Mouse (Mus musculus) macrophage (primary cell): ENCODE results near the gene N6amt1. TPM values are rescaled to one million over a fixed set of nuclear protein-coding genes. Genes with fewer than 3 reads are reported as not detected.
A peak's percentile ranks its signal among the peaks of the same experiment; 100 is the strongest.

Experiments used
- H3K27ac ChIP-seq: fragments of 350-480 bp; formaldehyde crosslinking; 2 replicates; pipeline ENCODE4 v1.9.0; 2021
- H3K36me3 ChIP-seq: fragments of 350-480 bp; formaldehyde crosslinking; 2 replicates; pipeline ENCODE4 v1.9.0; 2021; ENCODE audit errors: inconsistent target
- H3K4me3 ChIP-seq: fragments of 350-480 bp; formaldehyde crosslinking; 2 replicates; pipeline ENCODE4 v1.9.0; 2021; ENCODE audit errors: inconsistent target
- H3K79me2 ChIP-seq: fragments of 350-480 bp; formaldehyde crosslinking; 2 replicates; pipeline ENCODE4 v1.9.0; 2021; ENCODE audit errors: inconsistent target
- WGBS: methylation state at CpG from one replicate; pipeline ENCODE4 v1.1.7; 2026; ENCODE audit warnings: inconsistent platforms; ENCODE audit not compliant: missing documents; 5-methylcytosine and 5-hydroxymethylcytosine counted together
- polyA plus RNA-seq: library from polyadenylated mRNA; stranded (reverse); fragments of 250-400 nt; gene quantifications from 3 replicates; pipeline ENCODE4 v1.2.4, GENCODE M21; 2018; ENCODE audit warnings: inconsistent platforms

The N6amt1 gene
- polyA plus RNA-seq, 1 experiment from 2014 or later: 35.2 TPM

GRCm38 (mm10) chr16:87351386-87352105 is 2.4 kb upstream of the N6amt1 start:
- no peak overlapping the region for H3K4me3 ChIP-seq
- no peaks in the 10 kb centered on the region for H3K36me3 ChIP-seq
- 91% methylated on average over 5 of the region's 5 CpGs for WGBS
- H3K27ac ChIP-seq: no peak overlapping the region
- H3K79me2 ChIP-seq: no peaks in the 10 kb centered on the region

DNA sequence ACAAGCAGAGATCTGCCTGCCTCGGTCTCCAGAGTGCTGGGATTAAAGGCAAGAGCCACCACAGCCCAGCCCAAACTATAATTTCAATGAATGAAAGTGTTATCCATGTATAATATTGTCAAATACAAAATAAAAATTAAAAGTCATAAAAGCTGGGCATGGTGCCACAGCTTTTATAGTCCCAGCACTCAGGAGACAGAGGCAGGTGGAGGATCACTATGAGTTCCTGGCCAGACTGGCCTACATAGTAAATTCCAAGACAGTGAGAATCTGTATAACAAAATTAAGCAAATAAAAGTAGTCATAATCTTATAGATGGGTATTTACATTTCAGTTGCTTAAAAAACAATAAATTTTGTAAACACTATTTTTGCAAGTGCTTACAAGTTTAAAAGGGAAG is 380 bp upstream of the N6amt1 start:
- peak overlapping the region; percentile 33; the same call in 1 of the 2 replicates for H3K27ac ChIP-seq
- H3K36me3 ChIP-seq: no peaks in the 10 kb centered on the region
- 100% methylated on average over 1 of the region's 1 CpGs for WGBS
- H3K4me3 ChIP-seq: peak overlapping the region; percentile 17
- H3K79me2 ChIP-seq: no peaks in the 10 kb centered on the region

- Histone ChIP-seq H3K36me3 (no peaks in the 10 kb centered on the region), H3K27ac (no peak overlapping the region), H3K79me2 (no peaks in the 10 kb centered on the region), H3K4me3 (peak overlapping the region; percentile 17; the same call in 1 of the 2 replicates)
- 87% methylated on average over 7 of the region's 7 CpGs for WGBS
Measured at GRCm38 (mm10) chr16:87354748-87355147, 763 bp downstream of the N6amt1 start.

- Histone ChIP-seq H3K36me3 (peaks cover 14% of the 10 kb centered on the region), H3K4me3 (no peak overlapping the region), H3K27ac (no peak overlapping the region), H3K79me2 (no peaks in the 10 kb centered on the region)
- 94% methylated on average over 6 of the region's 6 CpGs for WGBS
Measured at GRCm38 (mm10) chr16:87360096-87360495, 6.1 kb downstream of the N6amt1 start.

DNA sequence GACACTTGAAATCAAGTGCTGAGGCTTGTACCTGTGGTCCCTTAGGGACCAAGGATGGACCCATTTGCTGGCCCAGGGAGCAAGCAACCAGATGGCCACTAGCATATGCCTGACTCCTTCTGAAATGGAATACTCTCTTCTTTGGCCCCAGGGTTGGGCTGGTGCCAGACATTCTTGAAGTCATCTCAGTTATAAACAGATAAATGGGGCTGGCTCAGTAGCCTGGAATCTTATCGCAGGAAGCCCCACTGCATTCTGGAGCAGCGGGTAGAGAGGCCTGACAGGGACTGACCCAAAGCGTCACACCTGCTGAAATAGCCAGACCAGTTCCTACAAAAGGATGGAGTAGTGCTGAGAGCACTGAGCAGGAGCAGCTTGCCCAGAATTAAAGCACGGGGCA is 10.2 kb downstream of the N6amt1 start:
- Histone ChIP-seq H3K36me3 (peaks cover 19% of the 10 kb centered on the region), H3K4me3 (no peak overlapping the region), H3K27ac (no peak overlapping the region), H3K79me2 (no peaks in the 10 kb centered on the region)
- 97% methylated on average over 4 of the region's 4 CpGs for WGBS

- Histone ChIP-seq H3K27ac (no peak overlapping the region), H3K4me3 (no peak overlapping the region), H3K79me2 (no peaks in the 10 kb centered on the region), H3K36me3 (peaks cover 19% of the 10 kb centered on the region)
- WGBS: 91% methylated on average over 10 of the region's 10 CpGs
Measured at GRCm38 (mm10) chr16:87366035-87366434, 12.1 kb downstream of the N6amt1 start.

DNA sequence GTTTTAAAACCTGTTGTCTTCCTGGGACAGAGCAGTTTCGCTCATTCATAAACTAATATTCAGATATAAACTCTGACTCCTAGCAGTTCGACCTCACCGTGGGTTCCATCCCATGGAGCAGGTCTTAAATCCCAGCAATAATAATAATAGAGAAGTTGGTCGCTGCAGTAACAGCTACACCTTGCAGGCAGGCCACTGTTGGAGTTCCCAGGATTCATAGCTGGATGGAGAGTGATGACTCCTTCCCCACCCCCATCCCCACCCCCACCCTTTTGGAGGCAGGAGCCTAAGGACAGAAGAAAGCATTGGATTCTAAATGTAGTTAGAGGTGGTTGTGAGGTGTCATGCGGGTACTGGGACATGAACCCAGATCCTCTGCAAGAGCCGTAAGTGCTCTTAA is 12.5 kb downstream of the N6amt1 start:
- 99% methylated on average over 6 of the region's 6 CpGs for WGBS
- Histone ChIP-seq H3K4me3 (no peak overlapping the region), H3K27ac (no peak overlapping the region), H3K79me2 (no peaks in the 10 kb centered on the region), H3K36me3 (peaks cover 19% of the 10 kb centered on the region)

DNA sequence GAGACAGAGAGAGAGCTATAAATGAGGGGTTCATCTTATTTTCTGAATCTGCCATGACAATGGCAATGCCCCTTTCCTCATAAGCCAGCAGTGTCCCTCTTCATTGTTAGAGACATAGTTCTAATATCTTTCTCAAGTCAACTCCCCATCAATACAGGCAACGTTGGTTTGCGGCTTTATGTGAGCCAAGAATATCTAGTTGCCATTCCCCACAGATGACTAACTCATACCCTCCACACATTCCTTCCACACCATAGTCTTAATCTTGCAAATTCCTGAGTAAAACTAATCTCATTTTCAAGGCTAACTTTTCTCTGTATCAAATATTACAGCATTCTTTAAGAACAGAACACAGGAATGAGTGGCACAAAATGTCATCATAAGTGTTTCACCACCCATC is 29.0 kb downstream of the N6amt1 start:
- Histone ChIP-seq H3K27ac (no peak overlapping the region), H3K36me3 (peaks cover 46% of the 10 kb centered on the region), H3K79me2 (no peaks in the 10 kb centered on the region), H3K4me3 (no peak overlapping the region)
- WGBS: 85% methylated on average over 2 of the region's 2 CpGs

GRCm38 (mm10) chr16:87384366-87384765 is 30.4 kb downstream of the N6amt1 start:
- 79% methylated on average over 2 of the region's 2 CpGs for WGBS
- H3K79me2 ChIP-seq: no peaks in the 10 kb centered on the region
- no peak overlapping the region for H3K27ac ChIP-seq
- H3K4me3 ChIP-seq: no peak overlapping the region
- H3K36me3 ChIP-seq: peaks cover 43% of the 10 kb centered on the region

DNA sequence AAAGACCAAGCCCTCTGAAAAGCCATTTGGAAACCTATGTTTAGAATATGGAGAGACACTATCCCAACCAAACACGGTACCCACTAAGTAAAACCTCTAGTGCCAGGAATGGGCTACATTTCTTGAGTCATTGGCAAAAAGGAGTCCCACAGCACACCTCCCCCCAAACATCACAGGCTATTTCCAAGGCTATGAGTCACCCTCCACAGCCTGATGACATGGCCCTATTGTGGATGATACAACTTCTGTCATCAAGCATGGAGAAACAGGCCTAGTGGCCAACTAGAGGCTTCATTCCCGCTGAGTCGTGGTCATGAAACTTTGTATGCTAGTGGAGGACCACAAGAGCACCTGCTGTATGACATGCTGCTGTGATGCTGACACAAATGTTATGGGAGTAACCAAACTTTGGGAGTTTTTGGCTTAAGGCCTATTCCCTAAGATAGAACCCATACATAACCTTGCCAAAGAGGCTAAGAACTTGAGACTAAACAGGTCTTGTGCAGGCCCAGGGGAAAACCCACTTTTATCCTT is 33.5 kb downstream of the N6amt1 start:
- Histone ChIP-seq H3K27ac (0 out of 2 replicates have a peak overlapping the region, but pooled peaks have one; percentile 5), H3K79me2 (no peaks in the 10 kb centered on the region), H3K4me3 (no peak overlapping the region), H3K36me3 (peaks cover 21% of the 10 kb centered on the region)
- 93% methylated on average over 3 of the region's 3 CpGs for WGBS

DNA sequence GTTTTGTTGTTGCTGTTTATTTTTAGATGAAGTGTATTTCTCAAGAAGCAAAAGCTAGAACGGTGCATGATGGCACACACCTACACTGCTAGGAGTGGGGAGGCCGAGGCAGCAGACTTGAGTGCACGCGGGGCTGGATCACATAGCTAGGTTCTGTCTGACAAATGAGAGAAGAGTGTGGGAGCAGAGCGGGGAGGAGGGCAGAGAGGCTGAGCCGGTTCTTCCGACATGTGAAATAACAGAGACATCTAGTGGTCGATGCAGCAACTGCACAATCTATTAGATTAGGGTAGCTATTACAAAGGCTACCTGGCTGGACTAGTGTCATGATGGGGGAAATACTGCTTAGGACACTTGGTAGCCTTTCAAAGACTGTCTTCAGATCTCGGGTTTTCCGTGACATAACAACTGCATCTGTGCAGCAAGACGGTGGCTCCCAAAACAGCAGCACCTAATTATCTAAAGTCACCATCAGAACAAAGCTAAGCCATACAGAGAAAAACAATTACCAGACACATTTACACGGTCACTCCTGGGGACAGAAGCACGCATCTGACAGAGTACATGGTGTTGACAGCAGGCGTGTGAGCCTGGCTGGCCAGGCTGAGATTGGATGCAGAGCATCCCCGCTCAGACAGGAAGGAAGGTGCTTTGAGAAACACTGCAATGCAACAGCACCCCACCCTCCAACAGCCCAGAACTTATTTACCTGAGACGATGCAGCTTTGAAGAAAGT is 40.0 kb downstream of the N6amt1 start:
- no peaks in the 10 kb centered on the region for H3K79me2 ChIP-seq
- no peak overlapping the region for H3K4me3 ChIP-seq
- peaks cover 46% of the 10 kb centered on the region for H3K36me3 ChIP-seq
- H3K27ac ChIP-seq: no peak overlapping the region
- WGBS: 60% methylated on average over 16 of the region's 16 CpGs

DNA sequence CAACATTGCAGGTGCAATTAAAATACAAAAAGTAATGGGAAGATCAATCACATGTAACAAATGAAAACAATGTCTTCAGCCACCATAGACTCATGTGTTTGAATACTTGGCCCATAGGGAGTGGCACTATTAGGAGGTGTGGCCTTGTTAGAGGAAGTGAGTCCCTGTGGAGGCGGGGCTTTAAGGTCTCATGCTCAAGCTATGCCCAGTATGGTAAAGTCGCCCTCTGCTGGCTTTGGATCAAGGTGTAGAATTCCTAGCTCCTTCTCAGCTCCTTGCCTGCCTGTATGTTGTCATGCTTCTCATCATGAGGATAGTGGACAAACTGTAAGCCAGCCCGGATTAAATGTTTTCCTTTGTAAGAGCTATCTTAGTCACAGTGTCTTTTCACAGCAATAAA is 51.0 kb downstream of the N6amt1 start:
- H3K79me2 ChIP-seq: no peaks in the 10 kb centered on the region
- no peak overlapping the region for H3K4me3 ChIP-seq
- H3K27ac ChIP-seq: no peak overlapping the region
- 78% methylated on average over 3 of the region's 3 CpGs for WGBS
- peaks cover 80% of the 10 kb centered on the region for H3K36me3 ChIP-seq
